Mouse (Mus musculus): ENCODE results near the gene Fam243. TPM values are rescaled to one million over a fixed set of nuclear protein-coding genes. Genes with fewer than 3 reads are reported as not detected.
A peak's percentile ranks its signal among the peaks of the same experiment; 100 is the strongest.

Gene Fam243
- not detected in 2 replicates for polyA plus RNA-seq (2014; fragmentation: Nextera tagmentation; extraction: Ambion mirVana)

GRCm38 (mm10) chr16:92321341-92321740, at the start of gene Fam243:
Gene Fam243 (minus strand): TSS chr16:92321441.
- Histone ChIP-seq H3K9ac (ENCODE audit: low read length) (no peak within 1 kb of the TSS), H3K4me1 (replicated peaks; ENCODE audit: control insufficient read depth, insufficient read depth, low read length) (no peaks in the 10 kb centered on the region), H3K4me2 (ENCODE audit: low read length) (no peak within 1 kb of the TSS), H3K27me3 (replicated peaks; ENCODE audit: control insufficient read depth, insufficient read depth, low read length) (no peaks in the 10 kb centered on the region), H3K27ac (ENCODE audit: low read depth) (no peak within 1 kb of the TSS), H3K36me3 (ENCODE audit: control insufficient read depth, insufficient read depth, low read length) (no peaks in the 10 kb centered on the region), H3K4me3 (ENCODE audit: low read depth, low read length) (no peak within 1 kb of the TSS), H3K9me3 (ENCODE audit: control insufficient read depth, low read length) (peaks cover 4% of the 10 kb centered on the region; the same call in 1 of the 2 replicates)
- WGBS = 89% methylated on average over 8 of the region's 8 CpGs
- no peak for DNase-seq (ENCODE audit: low spot score)
- no peak for ATAC-seq (replicated peaks; ENCODE audit: low FRiP score, low TSS enrichment, low read depth)

DNA sequence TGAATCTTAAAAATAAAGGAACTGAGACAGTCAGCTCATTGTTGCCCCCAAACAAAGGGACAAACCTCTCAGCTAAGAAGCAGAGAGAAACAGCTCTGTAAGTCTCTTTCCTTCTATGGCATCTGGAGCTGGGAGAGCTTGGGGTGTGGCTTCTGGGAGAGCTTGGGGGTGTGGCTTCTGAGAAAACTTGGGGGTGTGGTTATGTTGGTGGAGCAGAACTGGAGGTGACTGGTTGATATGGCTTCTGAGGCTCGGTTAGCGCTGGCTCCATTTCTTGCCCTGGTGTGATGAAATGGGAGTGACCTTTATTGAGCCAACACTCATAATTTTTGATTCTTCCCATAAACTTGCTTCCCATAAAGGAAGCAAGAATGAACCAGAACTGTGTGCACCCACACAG, 48.0 kb upstream of the Fam243 start:
- no peak overlapping the region for H3K9ac ChIP-seq (ENCODE audit: low read length)
- DNase-seq (ENCODE audit: low spot score) = no peak
- H3K27me3 ChIP-seq (replicated peaks; ENCODE audit: control insufficient read depth, insufficient read depth, low read length) = no peaks in the 10 kb centered on the region
- H3K4me1 ChIP-seq (replicated peaks; ENCODE audit: control insufficient read depth, insufficient read depth, low read length) = no peaks in the 10 kb centered on the region; the same call in 1 of the 2 replicates
- ATAC-seq (replicated peaks; ENCODE audit: low FRiP score, low TSS enrichment, low read depth) = peak; percentile 53; the same call in 1 of the 2 replicates
- H3K27ac ChIP-seq (ENCODE audit: low read depth) = no peak overlapping the region
- no peak overlapping the region for H3K4me3 ChIP-seq (ENCODE audit: low read depth, low read length)
- H3K9me3 ChIP-seq (ENCODE audit: control insufficient read depth, low read length) = no peaks in the 10 kb centered on the region
- H3K4me2 ChIP-seq (ENCODE audit: low read length) = no peak overlapping the region
- no peaks in the 10 kb centered on the region for H3K36me3 ChIP-seq (ENCODE audit: control insufficient read depth, insufficient read depth, low read length)
- WGBS = 52% methylated on average over 2 of the region's 2 CpGs

- no peaks in the 10 kb centered on the region; the same call in 1 of the 2 replicates for H3K4me1 ChIP-seq (replicated peaks; ENCODE audit: control insufficient read depth, insufficient read depth, low read length)
- no peak overlapping the region for H3K4me3 ChIP-seq (ENCODE audit: low read depth, low read length)
- no peak overlapping the region for H3K4me2 ChIP-seq (ENCODE audit: low read length)
- ATAC-seq (replicated peaks; ENCODE audit: low FRiP score, low TSS enrichment, low read depth) (no peak), DNase-seq (ENCODE audit: low spot score) (no peak)
- H3K27ac ChIP-seq (ENCODE audit: low read depth) = no peak overlapping the region
- WGBS = 50% methylated on average over 7 of the region's 7 CpGs
- no peaks in the 10 kb centered on the region for H3K9me3 ChIP-seq (ENCODE audit: control insufficient read depth, low read length)
- H3K36me3 ChIP-seq (ENCODE audit: control insufficient read depth, insufficient read depth, low read length) = no peaks in the 10 kb centered on the region
- H3K27me3 ChIP-seq (replicated peaks; ENCODE audit: control insufficient read depth, insufficient read depth, low read length) = no peaks in the 10 kb centered on the region
- H3K9ac ChIP-seq (ENCODE audit: low read length) = no peak overlapping the region
Measured at GRCm38 (mm10) chr16:92365477-92365876, 44.2 kb upstream of the Fam243 start.

GRCm38 (mm10) chr16:92360711-92361110, 39.5 kb upstream of the Fam243 start:
- Histone ChIP-seq H3K9ac (ENCODE audit: low read length) (no peak overlapping the region), H3K27me3 (replicated peaks; ENCODE audit: control insufficient read depth, insufficient read depth, low read length) (no peaks in the 10 kb centered on the region), H3K4me1 (replicated peaks; ENCODE audit: control insufficient read depth, insufficient read depth, low read length) (peaks cover 4% of the 10 kb centered on the region; the same call in 1 of the 2 replicates), H3K9me3 (ENCODE audit: control insufficient read depth, low read length) (no peaks in the 10 kb centered on the region), H3K4me3 (ENCODE audit: low read depth, low read length) (no peak overlapping the region), H3K27ac (ENCODE audit: low read depth) (no peak overlapping the region), H3K4me2 (ENCODE audit: low read length) (no peak overlapping the region), H3K36me3 (ENCODE audit: control insufficient read depth, insufficient read depth, low read length) (no peaks in the 10 kb centered on the region)
- no peak for ATAC-seq (replicated peaks; ENCODE audit: low FRiP score, low TSS enrichment, low read depth)
- DNase-seq (ENCODE audit: low spot score) = no peak
- 68% methylated on average over 7 of the region's 7 CpGs for WGBS

DNA sequence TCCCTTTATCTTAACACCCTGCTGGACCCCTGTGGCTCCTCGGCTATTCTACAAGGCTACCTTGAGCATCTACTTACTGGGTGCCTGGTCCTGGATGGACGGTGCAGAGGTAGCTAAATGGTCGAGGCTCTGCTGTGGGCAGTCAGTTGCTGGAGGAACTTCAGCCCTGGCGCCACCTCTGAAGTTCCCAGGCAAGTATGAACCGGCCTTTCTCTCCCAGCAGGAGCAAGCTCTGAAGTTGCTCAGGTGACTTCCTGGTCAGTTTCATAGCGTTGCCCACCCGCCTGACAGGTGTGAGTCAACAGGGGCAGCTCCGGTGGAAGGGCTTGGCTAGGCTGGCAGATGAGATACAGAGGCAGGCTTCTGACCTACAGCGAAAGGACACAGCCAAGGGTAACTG, 38.0 kb upstream of the Fam243 start, which contains the start of gene Kcne1:
Gene Kcne1, minus strand, starts transcription at position 240 of the 400 bp plus-strand sequence.
- Histone ChIP-seq H3K36me3 (ENCODE audit: control insufficient read depth, insufficient read depth, low read length) (no peaks in the 10 kb centered on the region), H3K4me2 (ENCODE audit: low read length) (peak within 1 kb of the TSS; percentile 18; the same call in 1 of the 2 replicates), H3K27me3 (replicated peaks; ENCODE audit: control insufficient read depth, insufficient read depth, low read length) (no peaks in the 10 kb centered on the region), H3K4me1 (replicated peaks; ENCODE audit: control insufficient read depth, insufficient read depth, low read length) (peaks cover 4% of the 10 kb centered on the region; the same call in 1 of the 2 replicates), H3K9me3 (ENCODE audit: control insufficient read depth, low read length) (no peaks in the 10 kb centered on the region), H3K9ac (ENCODE audit: low read length) (no peak within 1 kb of the TSS), H3K27ac (ENCODE audit: low read depth) (no peak within 1 kb of the TSS), H3K4me3 (ENCODE audit: low read depth, low read length) (no peak within 1 kb of the TSS)
- ATAC-seq (replicated peaks; ENCODE audit: low FRiP score, low TSS enrichment, low read depth) (no peak; the same call in 1 of the 2 replicates), DNase-seq (ENCODE audit: low spot score) (no peak)
- WGBS = 48% methylated on average over 9 of the region's 9 CpGs

DNA sequence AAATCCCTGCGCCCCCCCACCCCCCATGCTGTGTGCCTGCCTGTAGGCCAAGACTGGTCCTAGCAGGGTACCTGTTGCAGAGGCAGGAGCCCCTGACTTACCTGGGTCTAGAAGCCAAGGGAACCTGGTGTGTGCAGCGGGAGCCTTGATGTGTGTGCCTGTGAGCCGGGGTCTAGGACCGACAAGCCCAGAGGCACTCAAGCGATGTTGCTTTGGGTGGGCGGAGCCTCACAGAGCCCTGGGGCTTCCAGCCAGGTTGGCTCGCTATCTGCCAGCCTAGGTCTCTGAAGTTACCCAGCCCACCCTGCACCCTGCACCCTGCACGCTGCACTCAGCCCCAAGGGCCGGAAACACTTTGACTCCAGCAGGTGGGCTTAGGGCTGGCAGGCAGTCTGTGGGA, 37.5 kb upstream of the Fam243 start:
- Histone ChIP-seq H3K4me2 (ENCODE audit: low read length) (peak overlapping the region; percentile 18; the same call in 1 of the 2 replicates), H3K4me1 (replicated peaks; ENCODE audit: control insufficient read depth, insufficient read depth, low read length) (peaks cover 4% of the 10 kb centered on the region; the same call in 1 of the 2 replicates), H3K9ac (ENCODE audit: low read length) (no peak overlapping the region), H3K9me3 (ENCODE audit: control insufficient read depth, low read length) (no peaks in the 10 kb centered on the region), H3K36me3 (ENCODE audit: control insufficient read depth, insufficient read depth, low read length) (no peaks in the 10 kb centered on the region), H3K27ac (ENCODE audit: low read depth) (no peak overlapping the region), H3K27me3 (replicated peaks; ENCODE audit: control insufficient read depth, insufficient read depth, low read length) (no peaks in the 10 kb centered on the region), H3K4me3 (ENCODE audit: low read depth, low read length) (no peak overlapping the region)
- 21% methylated on average over 9 of the region's 9 CpGs for WGBS
- no peak for DNase-seq (ENCODE audit: low spot score)
- ATAC-seq (replicated peaks; ENCODE audit: low FRiP score, low TSS enrichment, low read depth) = peak; percentile 38; the same call in 1 of the 2 replicates

GRCm38 (mm10) chr16:92357566-92357965, 36.3 kb upstream of the Fam243 start:
- no peak overlapping the region for H3K4me3 ChIP-seq (ENCODE audit: low read depth, low read length)
- no peaks in the 10 kb centered on the region for H3K36me3 ChIP-seq (ENCODE audit: control insufficient read depth, insufficient read depth, low read length)
- no peaks in the 10 kb centered on the region for H3K27me3 ChIP-seq (replicated peaks; ENCODE audit: control insufficient read depth, insufficient read depth, low read length)
- peaks cover 4% of the 10 kb centered on the region; the same call in 1 of the 2 replicates for H3K4me1 ChIP-seq (replicated peaks; ENCODE audit: control insufficient read depth, insufficient read depth, low read length)
- no peaks in the 10 kb centered on the region for H3K9me3 ChIP-seq (ENCODE audit: control insufficient read depth, low read length)
- no peak for DNase-seq (ENCODE audit: low spot score)
- H3K27ac ChIP-seq (ENCODE audit: low read depth) = no peak overlapping the region
- WGBS = 77% methylated on average over 10 of the region's 10 CpGs
- H3K9ac ChIP-seq (ENCODE audit: low read length) = no peak overlapping the region
- no peak overlapping the region for H3K4me2 ChIP-seq (ENCODE audit: low read length)
- no peak for ATAC-seq (replicated peaks; ENCODE audit: low FRiP score, low TSS enrichment, low read depth)

- Histone ChIP-seq H3K4me1 (replicated peaks; ENCODE audit: control insufficient read depth, insufficient read depth, low read length) (peaks cover 4% of the 10 kb centered on the region; the same call in 1 of the 2 replicates), H3K27me3 (replicated peaks; ENCODE audit: control insufficient read depth, insufficient read depth, low read length) (no peaks in the 10 kb centered on the region), H3K27ac (ENCODE audit: low read depth) (no peak overlapping the region), H3K9ac (ENCODE audit: low read length) (no peak overlapping the region), H3K9me3 (ENCODE audit: control insufficient read depth, low read length) (no peaks in the 10 kb centered on the region), H3K4me3 (ENCODE audit: low read depth, low read length) (no peak overlapping the region), H3K4me2 (ENCODE audit: low read length) (no peak overlapping the region), H3K36me3 (ENCODE audit: control insufficient read depth, insufficient read depth, low read length) (no peaks in the 10 kb centered on the region)
- no peak for ATAC-seq (replicated peaks; ENCODE audit: low FRiP score, low TSS enrichment, low read depth)
- WGBS = 79% methylated on average over 9 of the region's 9 CpGs
- DNase-seq (ENCODE audit: low spot score) = no peak
Measured at GRCm38 (mm10) chr16:92357023-92357422, 35.8 kb upstream of the Fam243 start.

DNA sequence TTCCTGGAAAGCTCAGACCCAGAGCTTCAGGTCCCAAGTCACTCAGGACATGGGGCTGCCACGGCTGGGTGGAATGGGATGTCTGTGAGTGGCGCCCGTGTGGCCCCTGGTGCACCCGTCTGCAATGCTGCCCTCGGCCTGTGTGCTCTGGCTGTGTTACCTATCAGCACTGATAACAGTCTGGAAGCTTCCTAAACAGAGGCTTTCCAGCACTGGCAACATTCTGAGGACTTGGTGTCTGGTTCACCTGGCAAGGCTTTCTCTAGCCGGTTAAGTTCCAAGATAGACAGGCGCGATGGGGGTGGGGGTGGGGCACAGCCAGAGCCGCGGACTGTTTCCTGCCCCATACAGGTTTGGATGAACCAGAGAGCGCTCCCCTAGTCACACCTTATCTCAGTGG, 34.7 kb upstream of the Fam243 start:
- Histone ChIP-seq H3K36me3 (ENCODE audit: control insufficient read depth, insufficient read depth, low read length) (no peaks in the 10 kb centered on the region), H3K9ac (ENCODE audit: low read length) (no peak overlapping the region), H3K27ac (ENCODE audit: low read depth) (no peak overlapping the region), H3K27me3 (replicated peaks; ENCODE audit: control insufficient read depth, insufficient read depth, low read length) (no peaks in the 10 kb centered on the region), H3K4me1 (replicated peaks; ENCODE audit: control insufficient read depth, insufficient read depth, low read length) (peaks cover 4% of the 10 kb centered on the region; the same call in 1 of the 2 replicates), H3K4me2 (ENCODE audit: low read length) (no peak overlapping the region), H3K9me3 (ENCODE audit: control insufficient read depth, low read length) (no peaks in the 10 kb centered on the region), H3K4me3 (ENCODE audit: low read depth, low read length) (no peak overlapping the region)
- WGBS = 66% methylated on average over 11 of the region's 11 CpGs
- no peak for DNase-seq (ENCODE audit: low spot score)
- no peak for ATAC-seq (replicated peaks; ENCODE audit: low FRiP score, low TSS enrichment, low read depth)
